Mouse (Mus musculus) kidney, adult 18-20 months (tissue): ENCODE data around the gene Prtn3.

Source experiments
- DNase-seq: peaks from one replicate; pipeline ENCODE4 v3.0.0; 2021

Prtn3 gene

GRCm38 (mm10) chr10:79874290-79874862, at the start of gene Prtn3, which contains the start of gene Plppr3:
Gene Prtn3, plus strand, starts transcription at chr10:79874476.
Gene Plppr3, minus strand, starts transcription at chr10:79874634.
- DNase-seq, result peak; percentile 45

- DNase-seq, result no peak
Observed at GRCm38 (mm10) chr10:79831583-79831982, 42.7 kb upstream of the Prtn3 start.

GRCm38 (mm10) chr10:79832026-79832785, 42.1 kb upstream of the Prtn3 start:
- DNase-seq, result no peak

GRCm38 (mm10) chr10:79832786-79833181, 41.5 kb upstream of the Prtn3 start:
- DNase-seq, result no peak

GRCm38 (mm10) chr10:79834769-79835398, 39.4 kb upstream of the Prtn3 start:
- DNase-seq, result peak; percentile 81

GRCm38 (mm10) chr10:79836918-79837317, 37.4 kb upstream of the Prtn3 start:
- no peak for DNase-seq

- no peak for DNase-seq
Observed at GRCm38 (mm10) chr10:79838151-79838550, 36.1 kb upstream of the Prtn3 start.

GRCm38 (mm10) chr10:79840091-79840490, 34.2 kb upstream of the Prtn3 start:
- no peak for DNase-seq

GRCm38 (mm10) chr10:79840644-79841551, 33.4 kb upstream of the Prtn3 start:
- DNase-seq, result peak; percentile 76

GRCm38 (mm10) chr10:79842322-79842721, 32.0 kb upstream of the Prtn3 start:
- no peak for DNase-seq

GRCm38 (mm10) chr10:79843476-79843875, 30.8 kb upstream of the Prtn3 start:
- peak; percentile 32 for DNase-seq

- no peak for DNase-seq
Observed at GRCm38 (mm10) chr10:79846553-79846952, 27.7 kb upstream of the Prtn3 start.

- DNase-seq, result no peak
Observed at GRCm38 (mm10) chr10:79849941-79850628, 24.2 kb upstream of the Prtn3 start.

GRCm38 (mm10) chr10:79851653-79852052, 22.6 kb upstream of the Prtn3 start:
- DNase-seq, result no peak

- DNase-seq, result peak; percentile 59
Observed at GRCm38 (mm10) chr10:79852107-79852789, 22.0 kb upstream of the Prtn3 start.

GRCm38 (mm10) chr10:79852827-79853226, 21.4 kb upstream of the Prtn3 start:
- no peak for DNase-seq

GRCm38 (mm10) chr10:79853392-79853791, 20.9 kb upstream of the Prtn3 start:
- DNase-seq, result peak; percentile 97

GRCm38 (mm10) chr10:79853860-79854795, 20.1 kb upstream of the Prtn3 start, which contains the start of gene Ptbp1:
Gene Ptbp1, plus strand, starts transcription at chr10:79854427.
- peak; percentile 99 for DNase-seq

GRCm38 (mm10) chr10:79854801-79855541, 19.3 kb upstream of the Prtn3 start:
- DNase-seq, result peak; percentile 80
